Mouse (Mus musculus) bone marrow, adult 2 months (tissue): Measurements from ENCODE around the gene Thap11.

Source experiments
- CTCF ChIP-seq: fragments of 200-500 bp; IDR thresholded peaks from 2 replicates; pipeline ENCODE4 v1.5.1; 2011; ENCODE audit warnings: low read length, control low read depth; ENCODE audit not compliant: control insufficient read depth, insufficient read depth
- POLR2A ChIP-seq: fragments of 200-500 bp; IDR thresholded peaks from 2 replicates; pipeline ENCODE4 v1.6.1; 2011; ENCODE audit warnings: low read depth, mild to moderate bottlenecking, control low read depth, low read length, borderline replicate concordance; ENCODE audit not compliant: control insufficient read depth

- TF ChIP-seq CTCF = no peak
- TF ChIP-seq POLR2A = peak; percentile 93
These were observed 3.2 kb upstream of the Thap11 start for GRCm38 (mm10) chr8:105851651-105852143.
